Mouse (Mus musculus): Measurements from ENCODE around the gene Fance.
"Not testable (repeated sequence)": the region's sequence is repeated elsewhere in the genome, so short reads cannot be mapped to it uniquely, and the experiment has no call there.

Gene Fance

DNA sequence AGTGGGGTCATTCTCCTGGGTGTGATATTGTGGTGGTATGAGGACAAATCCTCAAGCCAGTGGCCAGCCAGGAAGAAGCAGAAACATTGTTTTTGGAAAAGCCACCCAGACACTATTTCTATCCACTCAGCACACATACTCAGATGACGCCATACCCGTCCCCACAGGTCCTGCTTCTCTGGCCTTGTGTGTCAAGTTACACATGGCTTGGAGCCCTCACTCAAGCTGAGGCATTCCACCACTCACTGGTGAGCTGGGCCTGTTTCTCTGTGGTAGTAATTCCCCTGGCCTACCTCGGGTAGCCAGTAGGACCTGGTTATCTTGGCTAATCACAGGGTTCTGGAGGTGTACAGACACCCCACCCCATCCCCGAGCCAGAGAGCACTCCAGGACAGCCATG lies 19.6 kb upstream of the Fance start:
- DNase-seq (ENCODE audit: low read depth, low spot score): no peak

DNA sequence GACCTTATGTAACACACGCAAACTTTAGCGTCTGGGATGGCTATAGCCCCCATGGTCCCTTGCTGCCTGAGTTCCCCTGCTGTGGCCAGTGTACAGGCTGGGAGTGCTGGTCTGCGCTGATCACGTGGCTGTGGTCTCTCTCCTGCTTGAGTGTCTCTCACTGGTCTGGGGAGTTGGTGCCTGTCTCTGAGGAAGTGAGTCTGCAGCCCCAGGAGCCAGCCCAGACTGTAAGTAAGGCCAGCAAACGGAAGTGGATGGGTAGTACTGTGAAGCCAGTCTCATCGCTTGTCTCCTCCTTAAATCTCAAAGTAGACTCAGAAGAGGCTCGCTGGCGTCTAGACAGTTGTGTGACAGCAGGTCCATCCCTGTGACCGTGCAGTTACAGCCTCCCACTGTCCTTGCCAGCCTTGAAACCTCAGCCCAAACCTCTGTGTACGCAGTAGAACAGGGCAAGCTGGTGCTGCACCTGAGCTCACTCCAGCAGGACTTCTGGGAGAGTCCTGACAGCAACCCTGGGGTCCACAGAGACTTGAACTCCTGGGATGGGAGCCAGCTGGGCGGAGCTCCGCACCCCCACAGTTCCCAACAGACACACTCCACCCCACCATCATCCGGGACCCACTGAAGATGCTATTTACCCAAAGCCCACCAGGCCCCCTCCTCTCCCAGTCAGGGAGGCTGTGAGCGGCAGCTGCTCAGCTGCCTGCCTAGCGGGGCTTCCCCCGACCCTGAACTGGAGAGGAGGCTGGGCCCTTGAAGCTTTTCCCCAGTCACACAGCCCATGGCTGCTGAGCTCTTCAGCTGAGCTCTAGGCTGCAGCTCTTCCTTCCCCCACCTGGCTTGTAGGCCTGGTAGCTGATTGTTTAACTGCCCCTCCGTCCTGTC lies 18.6 kb upstream of the Fance start:
- no peak for DNase-seq (ENCODE audit: low read depth, low spot score)

DNA sequence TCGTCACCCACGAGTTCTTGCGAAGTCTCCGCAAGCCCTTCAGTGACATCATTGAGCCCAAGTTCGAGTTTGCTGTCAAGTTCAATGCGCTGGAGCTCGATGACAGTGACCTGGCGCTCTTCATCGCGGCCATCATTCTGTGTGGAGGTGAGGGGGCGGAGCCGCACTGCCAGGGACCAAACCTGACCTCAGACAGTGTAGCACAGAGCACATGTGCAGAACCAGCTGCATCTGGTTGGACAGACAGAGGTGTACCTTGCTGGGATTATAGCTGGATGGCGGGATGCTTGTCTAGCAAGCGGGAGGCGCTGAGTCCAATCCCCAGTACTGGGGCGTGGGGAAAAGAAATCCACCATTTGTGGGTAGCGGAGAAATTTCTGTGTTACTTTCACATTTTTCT lies 14.4 kb upstream of the Fance start:
- DNase-seq (ENCODE audit: low read depth, low spot score): no peak

DNA sequence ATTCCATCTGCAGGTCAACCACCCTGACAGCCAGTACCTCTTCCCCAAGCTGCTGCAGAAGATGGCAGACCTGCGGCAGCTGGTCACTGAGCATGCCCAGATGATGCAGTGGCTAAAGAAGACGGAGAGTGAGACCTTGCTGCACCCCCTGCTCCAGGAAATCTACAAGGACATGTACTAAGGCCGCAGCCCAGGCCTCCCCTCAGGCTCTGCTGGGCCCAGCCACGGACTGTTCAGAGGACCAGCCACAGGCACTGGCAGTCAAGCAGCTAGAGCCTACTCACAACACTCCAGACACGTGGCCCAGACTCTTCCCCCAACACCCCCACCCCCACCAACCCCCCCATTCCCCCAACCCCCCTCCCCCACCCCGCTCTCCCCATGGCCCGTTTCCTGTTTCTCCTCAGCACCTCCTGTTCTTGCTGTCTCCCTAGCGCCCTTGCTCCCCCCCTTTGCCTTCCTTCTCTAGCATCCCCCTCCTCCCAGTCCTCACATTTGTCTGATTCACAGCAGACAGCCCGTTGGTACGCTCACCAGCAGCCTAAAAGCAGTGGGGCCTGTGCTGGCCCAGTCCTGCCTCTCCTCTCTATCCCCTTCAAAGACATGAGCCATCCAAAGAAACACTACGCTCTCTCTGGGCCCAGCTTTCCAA lies 13.5 kb upstream of the Fance start:
- DNase-seq (ENCODE audit: low read depth, low spot score): no peak

DNA sequence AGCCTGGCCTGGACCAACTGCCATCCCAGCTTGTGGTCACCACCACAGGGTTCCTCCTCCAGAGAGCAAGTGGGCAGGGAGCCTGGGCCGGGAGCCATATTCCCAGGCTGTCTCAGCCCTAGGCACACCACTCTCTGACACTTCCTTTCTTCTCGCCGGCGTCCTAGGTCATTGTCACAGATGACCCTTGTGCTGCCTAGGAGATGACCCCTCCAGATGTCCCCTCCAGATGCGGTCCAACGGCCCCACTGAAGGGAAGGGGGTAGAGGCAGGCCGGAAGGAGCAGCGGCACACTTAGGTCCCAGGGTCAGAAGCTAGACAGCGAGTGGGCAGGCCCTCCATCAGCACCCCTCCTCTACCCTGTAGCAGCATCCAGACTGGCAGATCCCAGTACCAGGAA lies 13.0 kb upstream of the Fance start:
- DNase-seq (ENCODE audit: low read depth, low spot score): no peak

DNA sequence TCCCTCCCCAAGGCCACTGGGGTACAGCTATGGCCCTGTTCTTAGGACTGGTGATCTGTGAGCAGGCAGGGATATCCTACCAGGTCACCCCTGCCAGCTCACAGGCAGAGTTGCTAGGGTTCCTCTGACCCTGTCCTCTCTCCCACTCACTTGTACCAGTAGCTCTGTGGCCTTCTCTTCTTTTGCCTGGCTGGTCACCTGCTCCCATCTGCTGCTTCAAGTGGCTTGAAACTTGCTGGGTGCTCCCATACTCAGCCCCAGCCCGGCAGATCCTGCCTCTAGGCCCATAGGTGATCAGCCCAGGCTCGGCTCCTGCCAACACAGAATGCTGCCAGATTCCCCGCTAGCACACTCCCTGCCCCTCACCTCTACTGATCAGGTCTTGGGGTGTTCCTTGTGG lies 12.5 kb upstream of the Fance start:
- no peak for DNase-seq (ENCODE audit: low read depth, low spot score)

DNA sequence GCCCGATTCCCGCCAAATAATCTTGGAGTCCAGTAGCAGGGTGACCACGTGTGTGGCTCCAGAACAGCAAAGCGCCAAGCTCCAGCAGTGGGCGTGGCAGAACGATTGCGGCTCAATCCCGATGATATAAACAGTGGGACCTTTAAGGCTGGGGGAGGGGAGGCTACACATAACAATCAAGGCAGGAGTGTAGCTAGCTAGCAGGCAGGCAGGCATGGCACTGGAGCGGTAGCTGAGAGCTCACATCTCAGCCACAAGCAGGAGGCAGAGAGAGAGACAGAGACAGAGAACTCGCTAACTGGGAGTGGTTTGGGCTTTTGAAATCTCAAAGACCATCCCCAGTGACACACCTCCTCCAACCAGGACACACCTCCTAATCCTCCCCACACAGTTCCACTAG lies 8.1 kb upstream of the Fance start:
- DNase-seq (ENCODE audit: low read depth, low spot score): no peak

DNA sequence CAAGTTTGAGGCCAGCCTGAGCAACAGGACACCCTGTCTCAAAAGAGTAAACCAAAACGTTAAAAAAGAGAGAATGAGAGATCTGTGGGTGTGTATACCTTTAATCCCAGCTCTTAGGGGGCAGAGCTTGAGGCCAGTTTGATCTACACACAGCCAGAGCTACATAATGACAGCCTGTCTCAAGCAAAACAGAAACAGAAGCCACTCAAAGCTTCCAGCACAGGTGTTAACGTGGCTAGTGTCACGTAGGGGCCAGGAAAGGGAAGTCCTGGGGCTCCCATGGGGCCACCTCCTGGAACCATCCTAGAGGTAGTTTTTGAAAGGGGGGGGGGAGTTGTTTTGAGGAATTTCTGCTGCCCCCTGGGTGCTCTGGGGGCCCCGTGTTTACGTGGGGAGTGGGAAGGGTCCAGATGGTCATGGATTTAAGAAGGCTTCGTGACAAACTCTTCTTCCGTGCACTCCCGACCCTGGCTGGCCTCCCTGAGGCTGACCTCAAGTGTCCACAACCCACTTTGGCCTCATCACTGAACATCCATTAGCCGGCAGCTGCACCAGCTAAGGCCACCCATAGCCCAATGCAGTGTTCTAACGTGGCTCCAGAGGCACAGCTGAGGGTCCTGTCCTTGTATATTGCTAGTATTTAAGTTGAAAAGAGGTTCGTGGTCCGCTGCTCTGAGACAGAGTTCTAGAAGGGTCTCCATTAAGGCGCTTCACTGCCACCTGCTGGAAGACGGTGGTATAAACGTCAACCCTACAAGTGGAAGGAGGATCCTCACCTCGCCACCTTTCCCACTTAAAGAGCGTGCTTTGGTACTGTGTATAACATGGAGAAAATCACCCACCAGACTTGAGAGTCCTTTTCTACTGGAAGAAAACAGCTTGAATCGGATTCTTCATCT lies 4.8 kb upstream of the Fance start:
- DNase-seq (ENCODE audit: low read depth, low spot score): peak; percentile 69

DNA sequence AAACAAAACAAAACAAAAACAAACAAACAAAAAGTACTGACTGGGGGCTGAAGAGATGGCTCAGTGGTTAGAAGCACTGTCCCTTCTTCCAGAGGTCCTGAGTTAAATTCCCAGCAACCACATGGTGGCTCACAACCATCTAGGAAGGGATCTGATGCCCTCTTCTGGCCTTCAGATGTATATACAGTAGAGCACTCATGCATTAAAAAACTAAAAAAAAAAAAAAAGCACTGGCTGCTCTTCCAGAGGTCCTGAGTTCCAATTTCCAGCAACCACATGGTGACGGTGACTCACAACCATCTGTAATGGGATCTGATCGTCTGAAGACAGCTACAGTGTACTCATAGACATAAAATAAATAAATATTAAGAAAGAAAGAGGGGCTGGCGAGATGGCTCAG lies 2.5 kb upstream of the Fance start:
- no peak for DNase-seq (ENCODE audit: low read depth, low spot score)

DNA sequence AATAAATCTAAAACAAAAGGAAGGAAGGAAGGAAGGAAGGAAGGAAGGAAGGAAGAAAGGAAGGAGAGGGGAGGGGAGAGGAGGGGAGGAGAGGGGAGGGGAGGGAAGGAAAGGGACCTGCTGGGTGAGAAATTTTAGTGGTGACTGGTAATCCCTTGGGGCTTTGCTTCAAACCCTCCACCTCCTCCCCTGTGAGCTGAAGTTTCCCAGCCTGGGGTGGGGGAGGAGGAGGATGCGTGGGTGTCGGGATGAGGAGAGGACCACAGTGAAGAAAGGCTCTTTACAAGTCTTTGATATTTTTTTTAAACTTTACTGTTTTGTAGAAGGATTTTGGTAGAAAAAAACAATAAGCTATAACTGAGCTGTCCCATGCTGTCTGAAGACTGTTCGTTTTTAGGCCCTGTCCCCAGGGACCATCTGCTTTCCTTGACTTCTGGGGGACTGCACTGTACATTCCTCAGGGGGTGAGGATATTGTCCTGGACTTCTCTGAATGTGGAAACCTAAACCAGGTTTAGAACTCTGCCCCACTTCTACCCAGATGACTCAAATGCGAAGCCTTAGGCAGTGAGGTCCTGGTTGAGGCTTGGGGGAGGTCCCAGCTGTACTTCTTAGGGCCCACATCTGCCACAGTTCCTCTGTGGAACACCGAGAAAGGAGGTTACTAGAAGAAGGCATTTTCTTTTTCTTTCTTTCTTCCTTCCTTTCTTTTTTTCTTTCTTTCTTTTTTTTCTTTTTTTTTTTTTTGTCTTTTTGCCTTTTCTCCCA lies 1.8 kb upstream of the Fance start:
- no peak for DNase-seq (ENCODE audit: low read depth, low spot score)

DNA sequence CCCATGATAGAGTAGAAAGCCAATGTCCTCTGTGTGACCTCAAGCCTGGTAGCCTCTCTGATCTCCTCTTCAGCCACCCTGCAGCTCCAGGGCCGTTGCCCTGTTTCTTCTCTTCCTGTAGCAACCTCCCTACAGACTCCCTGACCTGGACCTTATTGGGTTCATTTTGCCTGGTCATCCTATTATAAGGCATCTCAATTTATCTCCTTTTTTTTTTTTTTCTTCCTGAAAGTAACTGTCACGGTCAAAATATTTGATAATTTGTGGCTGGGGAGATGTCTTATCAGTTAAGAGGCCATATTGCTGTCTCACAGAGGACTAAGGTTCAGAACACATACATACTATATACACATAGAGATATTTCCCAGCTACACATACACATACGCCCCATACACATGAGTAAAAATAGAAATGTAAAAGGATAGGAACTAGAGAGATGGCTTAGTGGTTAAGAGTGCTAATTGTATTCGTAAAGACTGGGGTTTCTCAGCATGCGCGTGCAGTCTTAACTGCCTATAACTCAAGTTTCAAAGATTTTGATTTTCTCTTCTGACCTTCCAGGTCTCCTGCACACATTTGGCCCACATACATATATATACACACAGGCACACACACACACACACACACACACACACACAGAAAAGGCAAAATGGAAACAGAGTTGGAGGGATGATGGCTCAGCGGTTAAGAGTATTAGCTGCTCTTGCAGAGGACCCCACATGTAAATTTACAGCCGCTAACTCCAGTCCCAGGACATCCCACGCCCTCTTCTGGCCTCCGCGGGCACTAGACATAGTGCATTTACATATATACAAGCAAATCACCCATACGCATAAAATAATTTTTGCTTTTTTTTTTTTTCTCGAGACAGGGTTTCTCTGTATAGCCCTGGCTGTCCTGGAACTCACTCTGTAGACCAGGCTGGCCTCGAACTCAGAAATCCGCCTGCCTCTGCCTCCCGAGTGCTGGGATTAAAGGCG lies 797 bp upstream of the Fance start:
- DNase-seq (ENCODE audit: low read depth, low spot score): no peak

DNA sequence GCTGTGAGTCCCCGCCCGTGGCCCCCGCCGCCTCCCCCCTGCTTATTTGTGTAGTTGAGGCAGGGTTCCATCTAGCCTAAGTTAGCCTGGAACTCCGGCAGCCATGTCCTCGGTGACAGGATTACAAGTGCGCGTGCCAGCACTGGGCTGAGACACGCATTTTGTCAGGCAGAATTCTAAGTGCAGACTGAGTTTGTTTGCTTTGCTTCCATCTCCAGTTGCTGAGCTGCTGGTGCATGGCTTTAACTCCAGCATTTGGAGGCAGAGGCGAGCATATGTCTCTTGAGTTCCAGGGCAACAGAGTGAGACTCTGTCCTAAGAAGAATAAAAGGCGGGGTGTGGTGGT lies 534 bp downstream of the Fance start:
- no peak for DNase-seq (ENCODE audit: low read depth, low spot score)

DNA sequence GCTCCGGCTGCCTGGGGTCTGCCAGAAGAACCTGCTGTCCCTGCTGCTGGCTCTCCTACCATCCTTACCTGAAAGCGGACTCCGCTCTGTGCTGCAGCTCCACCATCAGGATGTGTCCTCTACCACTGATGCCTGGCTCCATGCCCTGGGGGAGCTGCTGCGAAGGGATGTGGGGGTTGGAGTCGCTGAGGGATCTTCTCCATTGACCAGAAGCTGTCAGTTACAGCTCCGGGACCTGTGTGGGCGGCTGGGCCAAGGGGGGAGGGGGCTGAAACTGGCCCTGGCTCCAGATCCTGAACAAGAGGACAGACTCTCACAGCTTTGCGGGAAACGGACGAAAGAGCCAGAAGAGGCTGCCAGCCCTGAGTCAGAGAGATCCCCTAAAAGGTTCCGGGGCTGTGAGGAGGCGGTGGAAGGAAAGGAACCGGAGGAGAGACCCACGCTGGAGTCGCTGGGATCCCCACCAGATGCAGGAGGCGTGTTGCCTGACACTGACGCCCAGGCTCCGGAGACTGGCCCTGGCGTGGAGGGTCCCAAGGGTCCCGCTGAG lies 2.4 kb downstream of the Fance start:
- DNase-seq (ENCODE audit: low read depth, low spot score): no peak

DNA sequence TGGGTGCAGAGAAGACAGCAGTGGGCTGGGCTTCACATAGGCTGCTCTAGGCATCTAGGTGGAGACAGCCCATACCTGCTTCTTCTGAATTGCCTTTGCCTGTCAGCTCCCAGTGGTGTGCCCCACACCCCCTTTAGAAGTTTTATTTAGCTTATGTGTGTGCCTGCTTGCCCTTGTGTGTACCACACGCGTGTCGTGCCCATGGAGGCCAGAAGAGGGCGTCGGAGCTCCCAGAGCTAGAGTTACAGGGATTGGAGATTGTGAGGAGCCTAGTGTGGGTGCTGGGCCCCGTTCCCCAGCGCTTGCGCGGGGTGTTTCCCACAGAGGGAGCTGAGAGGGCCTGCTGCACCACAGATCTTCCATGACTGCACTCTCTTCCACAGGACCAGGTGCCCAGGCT lies 3.2 kb downstream of the Fance start:
- DNase-seq (ENCODE audit: low read depth, low spot score): no peak

DNA sequence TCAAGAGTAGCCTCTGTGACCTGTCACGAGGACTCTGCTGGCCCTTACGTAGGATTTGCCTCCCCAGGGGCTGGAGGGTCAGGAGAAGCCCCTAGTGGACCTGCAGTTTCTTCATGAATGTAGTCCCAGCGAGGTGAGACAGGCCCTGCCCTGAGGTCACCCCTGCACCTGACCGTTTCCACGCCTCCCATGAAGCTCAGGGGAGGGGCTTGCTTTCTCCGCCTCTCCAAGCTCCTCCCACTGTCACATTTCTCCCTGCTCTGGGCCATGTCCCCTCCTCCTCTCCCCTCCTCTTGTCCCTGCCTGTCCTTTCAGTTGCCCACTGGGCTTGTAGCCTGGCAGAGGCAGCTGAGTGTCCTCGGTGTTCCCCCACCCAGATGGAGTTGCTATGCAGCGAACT lies 3.8 kb downstream of the Fance start:
- DNase-seq (ENCODE audit: low read depth, low spot score): no peak

DNA sequence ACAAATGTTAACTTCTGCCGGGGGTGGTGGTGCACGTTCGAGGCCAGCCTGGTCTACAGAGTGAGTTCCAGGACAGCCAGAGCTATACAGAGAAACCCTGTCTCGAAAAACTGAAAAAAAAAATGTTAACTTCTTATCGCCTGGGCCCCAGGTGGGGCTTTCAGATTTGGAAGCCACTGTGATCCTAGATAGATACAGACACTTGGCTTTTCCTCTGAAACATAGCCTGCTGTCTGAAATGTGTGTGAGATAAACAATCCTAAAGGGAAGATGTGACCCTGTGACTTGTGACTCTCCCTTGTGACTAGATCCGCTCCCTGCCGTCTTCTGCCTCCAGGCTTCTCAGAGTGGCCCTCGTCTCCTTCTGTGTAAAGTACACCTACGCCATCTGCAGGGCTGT lies 4.4 kb downstream of the Fance start:
- DNase-seq (ENCODE audit: low read depth, low spot score): no peak

DNA sequence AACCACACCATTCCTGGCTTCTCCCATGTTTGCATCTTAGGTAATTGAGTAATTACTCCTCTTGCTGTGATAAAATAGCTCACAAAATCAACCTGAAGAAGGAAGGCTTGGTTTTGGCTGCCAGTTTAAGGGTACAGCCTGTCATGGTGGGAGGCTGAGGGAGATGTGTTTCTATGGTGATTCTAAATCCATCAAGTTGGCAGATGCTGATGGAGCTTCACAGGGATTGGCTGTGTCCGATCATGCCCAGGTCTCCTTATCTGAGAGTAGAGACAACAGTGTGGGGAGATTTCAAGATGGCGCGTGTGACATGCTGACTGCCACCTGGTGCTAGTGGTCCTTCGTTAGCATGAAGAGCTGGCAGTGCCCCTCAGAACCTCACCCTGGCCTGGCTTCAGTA lies 8.4 kb downstream of the Fance start:
- no peak for DNase-seq (ENCODE audit: low read depth, low spot score)

DNA sequence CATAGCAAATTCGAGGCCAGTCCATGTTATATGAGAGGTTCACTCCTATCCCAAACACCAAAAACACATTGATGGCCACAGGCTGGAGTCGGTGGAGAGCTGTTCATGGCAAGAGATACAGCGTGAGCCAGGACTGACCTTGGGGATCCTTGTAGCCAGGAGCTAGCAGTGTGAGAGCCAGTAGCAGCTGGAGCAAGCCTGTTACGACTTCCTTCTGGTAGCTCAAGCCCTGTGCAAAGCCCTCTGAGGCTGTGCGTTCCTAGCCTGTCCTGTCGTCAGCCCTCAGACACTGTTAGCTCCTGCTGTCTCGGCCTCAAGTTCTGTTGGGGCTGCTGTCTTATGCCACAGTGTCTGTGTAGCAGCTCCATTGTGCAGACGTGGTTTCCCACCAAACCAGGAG lies 10.5 kb downstream of the Fance start:
- no peak for DNase-seq (ENCODE audit: low read depth, low spot score)

DNA sequence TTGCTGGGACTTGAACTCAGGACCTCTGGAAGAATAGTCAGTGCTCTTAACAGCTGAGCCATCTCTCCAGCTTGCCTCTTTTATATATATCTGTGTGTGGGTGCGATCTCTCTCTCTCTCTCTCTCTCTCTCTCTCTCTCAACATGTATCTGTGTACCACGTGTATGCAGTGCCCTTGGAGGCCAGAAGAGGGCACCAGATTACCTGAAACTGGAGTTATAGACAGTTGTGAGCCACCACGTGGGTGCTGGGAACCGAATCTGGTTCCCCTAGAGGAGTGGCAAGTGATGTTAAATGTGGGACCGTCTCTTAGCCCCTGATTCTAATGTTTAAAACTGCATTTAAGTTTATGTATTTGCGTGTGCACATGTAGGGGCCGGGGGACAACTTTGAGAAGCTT lies 11.1 kb downstream of the Fance start:
- DNase-seq (ENCODE audit: low read depth, low spot score): not testable (repeated sequence)

DNA sequence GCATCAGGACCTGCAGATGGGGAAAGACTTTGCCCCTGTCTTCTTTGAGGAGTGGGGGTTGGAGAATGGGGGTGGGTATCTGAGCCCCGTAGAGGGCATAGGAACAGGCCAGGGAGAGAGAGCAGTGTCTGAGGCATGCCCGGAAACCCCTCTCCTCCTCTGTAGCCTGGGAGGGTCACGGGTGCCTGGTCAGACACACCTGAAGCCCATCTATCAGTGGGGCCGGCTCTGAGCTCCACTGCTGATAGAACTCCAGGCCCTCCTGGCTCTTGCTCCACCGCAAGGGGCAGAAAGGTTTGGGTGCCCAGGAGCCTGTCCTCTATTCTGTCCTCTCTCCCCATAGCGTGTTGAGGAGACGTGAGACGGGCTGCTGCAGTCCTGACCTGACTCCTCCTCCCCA lies 12.4 kb downstream of the Fance start:
- no peak for DNase-seq (ENCODE audit: low read depth, low spot score)

Data from c-Kit-negative CD71-positive TER-119-positive erythroid progenitor cells, embryonic 14.5 days (primary cell).